Mouse (Mus musculus): ENCODE measurements at regions not wholly inside any gene's neighbourhood (a gene's known extent, or its start where the extent isn't known, plus 50 kb on each side); places are given as distances from the start of the nearest gene placed in this dataset.

DNA sequence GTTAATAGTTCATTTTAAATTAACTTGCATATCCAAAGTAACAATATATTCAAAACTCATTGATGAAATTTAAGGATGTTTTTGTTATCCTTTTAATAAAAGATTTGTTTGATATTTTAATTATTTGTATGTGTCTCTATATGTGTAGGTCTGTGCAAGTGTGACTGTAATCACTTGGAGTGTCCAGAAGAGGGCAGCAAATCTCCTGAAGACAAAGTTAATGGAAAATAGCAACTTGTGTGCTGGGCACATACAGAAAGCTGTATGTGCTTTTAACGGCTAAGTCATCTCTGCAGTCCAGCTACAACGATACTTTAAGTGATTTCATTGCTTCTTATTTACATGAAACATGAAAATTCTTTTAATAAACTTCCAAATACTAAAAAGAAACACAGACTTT lies 993.3 kb upstream of the Cadm2 start:
- TF ChIP-seq GATA1 (IDR thresholded peaks at IDR 0.05; ENCODE audit: borderline replicate concordance, low read length) (no peak), CTCF (IDR thresholded peaks at IDR 0.05; ENCODE audit: low read depth, low read length) (no peak), TAL1 (conservative IDR thresholded peaks at IDR 0.05; ENCODE audit: low read depth, low read length) (no peak)
